Mouse (Mus musculus) limb, embryonic 15.5 days (tissue): ENCODE measurements around the gene Lrrc55. TPM values are rescaled to one million over a fixed set of nuclear protein-coding genes. Genes with fewer than 3 reads are reported as not detected.

Source experiments
- ATAC-seq: fragments of 200-750 bp; cut with Nextera tagmentation; 2 replicates; pipeline ENCODE4 v1.8.0; 2017; ENCODE audit warnings: low read depth, moderate TSS enrichment; ENCODE audit not compliant: insufficient number of reproducible peaks, low FRiP score, low TSS enrichment
- H3K27ac ChIP-seq: fragments of 300-500 bp; sonication (generic); 2 replicates; pipeline ENCODE4 v1.5.1; 2015; ENCODE audit warnings: moderate library complexity, mild to moderate bottlenecking, inconsistent platforms
- H3K27me3 ChIP-seq: fragments of 300-500 bp; sonication (generic); 2 replicates; pipeline ENCODE4 v1.6.1; 2015; ENCODE audit warnings: inconsistent platforms
- H3K36me3 ChIP-seq: fragments of 300-500 bp; sonication (generic); 2 replicates; pipeline ENCODE4 v1.6.1; 2015; ENCODE audit warnings: inconsistent platforms
- H3K4me1 ChIP-seq: fragments of 300-500 bp; sonication (generic); 2 replicates; pipeline ENCODE4 v1.6.1; 2015; ENCODE audit warnings: inconsistent platforms
- H3K4me2 ChIP-seq: fragments of 300-500 bp; sonication (generic); 2 replicates; pipeline ENCODE4 v1.6.1; 2015; ENCODE audit warnings: mild to moderate bottlenecking, inconsistent platforms
- H3K4me3 ChIP-seq: fragments of 300-500 bp; sonication (generic); 2 replicates; pipeline ENCODE4 v1.5.1; 2015; ENCODE audit warnings: mild to moderate bottlenecking, inconsistent platforms
- H3K9ac ChIP-seq: fragments of 300-500 bp; sonication (generic); 2 replicates; pipeline ENCODE4 v1.6.1; 2015; ENCODE audit warnings: inconsistent platforms
- H3K9me3 ChIP-seq: fragments of 300-500 bp; sonication (generic); 2 replicates; pipeline ENCODE4 v1.6.1; 2016; ENCODE audit warnings: inconsistent platforms
- WGBS: fragments of 180-500 bp; shearing (Covaris S2); methylation state at CpG from one replicate; pipeline ENCODE4 v1.1.7; 2015; 5-methylcytosine and 5-hydroxymethylcytosine counted together
- polyA plus RNA-seq: library from polyadenylated mRNA; unstranded; fragments of >200 nt; fragmentation: Nextera tagmentation; extraction: Ambion mirVana; gene quantifications from 2 replicates; pipeline ENCODE4 v1.2.1, GENCODE M21; 2015

Lrrc55 gene
- polyA plus RNA-seq, 1 experiment from 2014 or later, result 0.74 TPM

DNA sequence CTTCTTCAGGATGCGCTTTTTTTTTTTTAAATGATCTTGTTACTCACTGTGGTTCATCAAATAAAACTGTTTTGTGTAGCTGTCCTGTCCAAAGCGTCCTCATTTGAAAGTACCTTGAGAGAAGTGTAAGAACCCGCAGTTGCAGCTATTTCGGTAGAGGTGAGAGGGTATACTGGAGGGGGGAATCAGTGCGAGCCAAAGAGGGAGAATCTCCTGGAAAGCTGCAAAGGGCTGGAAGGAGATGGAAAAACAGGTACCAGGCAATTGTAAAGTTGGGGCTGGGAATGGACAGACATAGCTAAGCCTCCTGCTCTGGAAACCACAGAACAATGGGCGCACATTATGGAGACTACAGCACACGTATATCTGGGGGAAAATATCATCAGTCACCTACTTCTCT, 57.2 kb downstream of the Lrrc55 start:
- Histone ChIP-seq H3K4me3 (no peak overlapping the region), H3K9me3 (no peaks in the 10 kb centered on the region), H3K4me2 (no peak overlapping the region), H3K9ac (no peak overlapping the region), H3K27ac (no peak overlapping the region), H3K4me1 (no peaks in the 10 kb centered on the region), H3K27me3 (0 out of 2 replicates have a peak, but pooled peaks cover 8% of the 10 kb centered on the region), H3K36me3 (no peaks in the 10 kb centered on the region)
- 69% methylated on average over 7 of the region's 7 CpGs for WGBS
- ATAC-seq, result no peak

DNA sequence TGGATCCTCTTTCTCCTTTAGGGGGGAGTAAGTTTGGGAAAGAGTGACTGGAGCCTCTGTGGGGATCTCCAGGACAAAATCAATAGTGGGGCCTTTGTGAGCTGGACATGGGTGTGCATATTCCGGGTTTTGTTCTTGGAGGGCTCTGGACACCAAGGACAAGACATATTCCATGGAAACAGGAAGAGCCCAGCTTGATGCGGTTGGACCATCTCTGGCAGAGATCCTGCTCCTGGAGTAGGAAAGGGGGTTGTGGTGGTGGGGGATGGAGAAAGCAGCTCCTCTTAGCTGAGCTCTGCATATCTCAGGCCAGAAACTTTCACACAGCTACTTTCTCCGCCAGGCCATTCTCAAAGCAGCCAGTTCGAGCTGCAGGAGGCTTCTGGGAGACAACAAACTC, 57.6 kb downstream of the Lrrc55 start:
- H3K27ac ChIP-seq, result no peak overlapping the region
- H3K4me2 ChIP-seq, result no peak overlapping the region
- ATAC-seq, result no peak
- no peak overlapping the region for H3K9ac ChIP-seq
- no peaks in the 10 kb centered on the region for H3K4me1 ChIP-seq
- 60% methylated on average over 4 of the region's 4 CpGs for WGBS
- 0 out of 2 replicates have a peak, but pooled peaks cover 8% of the 10 kb centered on the region for H3K27me3 ChIP-seq
- no peaks in the 10 kb centered on the region for H3K36me3 ChIP-seq
- no peaks in the 10 kb centered on the region for H3K9me3 ChIP-seq
- H3K4me3 ChIP-seq, result peak overlapping the region; percentile 8; the same call in 1 of the 2 replicates

DNA sequence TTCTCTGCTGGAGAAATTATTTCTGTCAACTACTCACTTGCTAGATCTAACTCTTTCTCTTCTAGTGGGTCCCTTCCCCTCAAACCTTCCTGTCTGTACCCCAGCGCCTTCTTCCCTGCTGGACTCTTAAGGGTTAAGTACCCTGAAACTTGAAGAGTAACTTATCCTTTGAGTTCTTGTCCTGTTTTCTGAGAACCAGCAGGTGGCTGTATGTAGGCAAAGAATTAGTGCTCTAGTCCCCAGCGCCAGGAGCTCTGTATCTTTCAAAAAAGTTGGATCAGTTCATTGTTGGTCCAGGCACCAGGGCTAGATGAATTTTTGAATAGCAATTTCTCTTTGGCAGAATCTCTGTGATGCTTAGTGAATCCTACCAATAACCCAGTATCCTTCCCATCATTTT, 58.9 kb downstream of the Lrrc55 start:
- H3K4me3 ChIP-seq, result peak overlapping the region; percentile 8; the same call in 1 of the 2 replicates
- H3K27ac ChIP-seq, result no peak overlapping the region
- ATAC-seq, result no peak
- no peak overlapping the region for H3K9ac ChIP-seq
- H3K4me1 ChIP-seq, result no peaks in the 10 kb centered on the region
- H3K4me2 ChIP-seq, result no peak overlapping the region
- WGBS, result 24% methylated on average over 2 of the region's 2 CpGs
- H3K36me3 ChIP-seq, result no peaks in the 10 kb centered on the region
- no peaks in the 10 kb centered on the region for H3K9me3 ChIP-seq
- H3K27me3 ChIP-seq, result 0 out of 2 replicates have a peak, but pooled peaks cover 8% of the 10 kb centered on the region

DNA sequence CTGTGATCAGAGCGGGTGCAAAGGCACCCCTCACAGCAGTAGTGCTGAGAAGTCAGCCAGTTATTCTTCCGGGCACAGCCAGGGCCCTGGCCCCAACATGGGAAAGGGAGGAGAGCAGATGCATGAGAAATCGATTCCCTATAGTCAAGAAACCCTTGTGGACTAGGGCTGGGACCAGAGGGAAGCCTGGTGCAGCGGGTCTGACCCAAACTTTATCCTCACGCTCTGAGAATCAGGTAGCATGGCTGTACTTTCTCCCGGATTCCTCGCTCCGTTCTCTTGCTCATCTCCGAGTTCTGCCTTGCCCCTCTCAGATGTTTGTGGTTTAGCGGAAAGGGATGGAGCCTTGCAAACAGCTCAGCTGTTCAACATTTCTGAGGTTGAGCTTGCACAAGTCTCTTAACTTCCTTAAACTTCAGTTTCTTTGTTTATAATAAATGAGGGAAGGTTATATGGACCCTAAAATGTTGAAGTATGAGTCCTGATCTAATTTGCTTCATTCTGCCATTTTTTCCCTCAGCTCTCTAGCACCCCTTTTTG, 59.3 kb downstream of the Lrrc55 start:
- Histone ChIP-seq H3K4me2 (no peak overlapping the region), H3K4me3 (peak overlapping the region; percentile 13), H3K27me3 (0 out of 2 replicates have a peak, but pooled peaks cover 8% of the 10 kb centered on the region), H3K9ac (no peak overlapping the region), H3K27ac (no peak overlapping the region), H3K36me3 (no peaks in the 10 kb centered on the region), H3K9me3 (no peaks in the 10 kb centered on the region), H3K4me1 (no peaks in the 10 kb centered on the region)
- WGBS, result 44% methylated on average over 10 of the region's 10 CpGs
- ATAC-seq, result no peak

DNA sequence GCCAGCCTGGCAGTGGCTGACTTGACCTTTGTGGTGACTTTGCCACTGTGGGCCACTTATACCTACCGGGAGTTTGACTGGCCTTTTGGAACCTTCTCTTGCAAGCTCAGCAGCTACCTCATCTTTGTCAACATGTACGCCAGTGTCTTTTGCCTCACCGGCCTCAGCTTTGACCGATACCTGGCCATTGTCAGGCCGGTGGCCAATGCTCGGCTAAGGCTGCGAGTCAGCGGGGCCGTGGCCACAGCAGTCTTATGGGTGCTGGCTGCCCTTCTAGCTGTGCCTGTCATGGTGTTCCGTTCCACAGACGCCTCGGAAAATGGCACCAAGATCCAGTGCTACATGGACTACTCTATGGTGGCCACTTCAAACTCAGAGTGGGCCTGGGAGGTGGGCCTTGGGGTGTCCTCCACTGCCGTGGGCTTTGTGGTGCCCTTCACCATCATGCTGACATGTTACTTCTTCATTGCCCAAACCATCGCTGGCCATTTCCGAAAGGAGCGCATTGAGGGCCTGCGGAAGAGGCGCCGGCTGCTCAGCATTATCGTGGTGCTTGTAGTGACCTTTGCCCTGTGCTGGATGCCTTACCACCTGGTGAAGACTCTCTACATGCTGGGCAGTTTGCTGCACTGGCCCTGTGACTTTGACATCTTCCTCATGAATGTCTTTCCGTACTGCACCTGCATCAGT, 60.0 kb downstream of the Lrrc55 start:
- Histone ChIP-seq H3K27ac (no peak overlapping the region), H3K4me1 (no peaks in the 10 kb centered on the region), H3K36me3 (no peaks in the 10 kb centered on the region)

DNA sequence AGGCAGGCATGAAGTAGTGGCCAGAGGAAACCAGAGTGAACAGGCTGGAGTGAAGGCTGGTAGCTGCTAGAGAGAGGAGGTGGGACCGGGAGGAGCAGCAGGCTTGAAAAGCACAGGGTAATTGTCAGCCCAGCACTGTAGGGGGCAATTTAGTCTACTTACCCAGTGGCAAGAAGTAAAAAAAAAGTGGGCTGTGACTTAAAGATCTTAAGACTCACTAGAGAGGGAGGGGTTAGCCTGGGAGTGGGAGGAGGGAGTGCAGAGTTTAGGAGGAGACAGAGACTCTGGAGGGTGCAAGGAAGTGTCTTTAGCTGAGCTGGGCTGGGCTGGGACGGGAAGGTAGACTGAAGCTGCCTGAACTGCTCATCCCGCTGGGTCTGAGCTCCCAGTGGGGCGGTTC, 60.9 kb downstream of the Lrrc55 start, which contains the start of gene Aplnr:
Gene Aplnr, plus strand, starts transcription at position 137 of the 400 bp plus-strand sequence.
- 0 out of 2 replicates have a peak, but pooled peaks have one; percentile 27 for ATAC-seq
- Histone ChIP-seq H3K36me3 (no peaks in the 10 kb centered on the region), H3K4me2 (no peak within 1 kb of the TSS), H3K9me3 (no peaks in the 10 kb centered on the region), H3K4me1 (no peaks in the 10 kb centered on the region), H3K4me3 (peak within 1 kb of the TSS; percentile 13; the same call in 1 of the 2 replicates), H3K9ac (no peak within 1 kb of the TSS), H3K27me3 (0 out of 2 replicates have a peak, but pooled peaks cover 8% of the 10 kb centered on the region), H3K27ac (no peak within 1 kb of the TSS)
- WGBS, result 7% methylated on average over 4 of the region's 4 CpGs

More for the DNA sequence above, 60.0 kb downstream of the Lrrc55 start:
- H3K9me3 ChIP-seq, result no peaks in the 10 kb centered on the region
- no peak overlapping the region for H3K4me2 ChIP-seq
- 0 out of 2 replicates have a peak, but pooled peaks cover 8% of the 10 kb centered on the region for H3K27me3 ChIP-seq
- ATAC-seq, result no peak
- WGBS, result 76% methylated on average over 21 of the region's 21 CpGs
- peak overlapping the region; percentile 13; the same call in 1 of the 2 replicates for H3K4me3 ChIP-seq
- H3K9ac ChIP-seq, result no peak overlapping the region

DNA sequence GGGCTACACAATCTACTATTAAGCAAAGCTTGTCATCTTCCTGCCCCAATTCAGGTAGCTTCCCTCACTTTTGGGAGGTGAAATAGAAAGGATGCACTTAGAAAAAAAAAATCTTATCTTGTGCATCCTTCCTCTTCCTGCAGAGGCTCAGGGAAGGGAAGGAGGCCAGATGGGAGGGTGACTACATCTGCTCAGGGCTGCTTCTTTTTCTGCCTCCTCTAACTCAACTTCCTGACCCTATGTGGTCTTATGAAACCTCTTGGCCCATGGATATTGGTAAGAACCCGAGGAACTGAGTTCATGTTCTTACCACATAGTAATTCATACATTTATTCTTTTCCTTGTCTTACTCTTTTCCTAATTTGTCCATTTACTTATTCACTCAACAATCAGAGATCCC, 61.9 kb downstream of the Lrrc55 start:
- no peaks in the 10 kb centered on the region for H3K9me3 ChIP-seq
- H3K4me3 ChIP-seq, result no peak overlapping the region
- no peak overlapping the region for H3K4me2 ChIP-seq
- H3K36me3 ChIP-seq, result no peaks in the 10 kb centered on the region
- WGBS, result 36% methylated on average over 1 of the region's 1 CpGs
- H3K27ac ChIP-seq, result no peak overlapping the region
- ATAC-seq, result no peak
- no peak overlapping the region for H3K9ac ChIP-seq
- H3K4me1 ChIP-seq, result no peaks in the 10 kb centered on the region
- 0 out of 2 replicates have a peak, but pooled peaks cover 8% of the 10 kb centered on the region for H3K27me3 ChIP-seq

DNA sequence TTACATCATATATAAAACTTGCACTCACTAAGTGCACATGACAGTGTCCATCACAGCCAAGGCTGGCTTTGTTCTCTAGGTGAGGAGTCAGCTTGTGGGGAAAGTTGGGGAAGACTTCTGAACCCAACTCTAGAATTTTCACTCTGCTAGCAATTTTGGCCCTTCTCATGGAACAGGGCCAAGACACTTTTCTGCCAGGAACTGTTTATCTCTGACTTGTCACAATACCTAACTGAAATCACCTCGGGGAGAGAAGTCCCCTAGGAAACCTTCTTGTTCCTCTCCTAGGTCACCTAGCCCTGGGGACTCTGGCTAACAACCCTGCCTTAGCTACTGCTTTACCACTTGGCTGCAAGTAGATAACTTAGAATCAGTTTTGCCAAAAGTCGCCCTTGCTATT, 64.8 kb downstream of the Lrrc55 start:
- Histone ChIP-seq H3K9ac (no peak overlapping the region), H3K27ac (no peak overlapping the region)
- WGBS, result 39% methylated on average over 2 of the region's 2 CpGs

DNA sequence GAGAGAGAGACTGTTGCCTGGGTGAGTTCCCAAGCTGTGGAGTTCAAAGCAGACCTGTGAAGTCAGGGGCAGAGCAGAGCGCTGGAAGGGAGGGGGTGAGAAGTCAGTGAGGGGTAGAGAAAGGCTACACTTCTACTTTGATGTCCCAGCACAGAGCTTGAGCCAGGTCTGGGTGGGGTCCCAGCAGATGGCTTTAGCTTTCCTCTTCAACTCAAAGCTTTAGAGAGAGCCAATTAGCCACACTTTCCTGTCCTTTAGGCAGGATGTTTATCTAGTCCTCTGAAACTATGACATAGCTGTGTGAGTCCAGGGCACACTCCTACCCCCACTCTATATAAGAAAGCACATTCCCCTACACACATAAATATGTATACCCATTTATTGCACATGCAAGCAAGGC, 65.3 kb downstream of the Lrrc55 start:
- Histone ChIP-seq H3K36me3 (no peaks in the 10 kb centered on the region), H3K9me3 (no peaks in the 10 kb centered on the region), H3K4me3 (no peak overlapping the region), H3K4me2 (no peak overlapping the region), H3K27me3 (0 out of 2 replicates have a peak, but pooled peaks cover 1% of the 10 kb centered on the region), H3K4me1 (no peaks in the 10 kb centered on the region), H3K9ac (no peak overlapping the region), H3K27ac (no peak overlapping the region)
- ATAC-seq, result peak; percentile 56; the same call in 1 of the 2 replicates
- 0% methylated on average over 1 of the region's 1 CpGs for WGBS

More for the DNA sequence above, 64.8 kb downstream of the Lrrc55 start:
- Histone ChIP-seq H3K4me2 (no peak overlapping the region), H3K9me3 (no peaks in the 10 kb centered on the region), H3K36me3 (no peaks in the 10 kb centered on the region), H3K4me3 (no peak overlapping the region), H3K4me1 (no peaks in the 10 kb centered on the region), H3K27me3 (0 out of 2 replicates have a peak, but pooled peaks cover 6% of the 10 kb centered on the region)
- no peak for ATAC-seq

DNA sequence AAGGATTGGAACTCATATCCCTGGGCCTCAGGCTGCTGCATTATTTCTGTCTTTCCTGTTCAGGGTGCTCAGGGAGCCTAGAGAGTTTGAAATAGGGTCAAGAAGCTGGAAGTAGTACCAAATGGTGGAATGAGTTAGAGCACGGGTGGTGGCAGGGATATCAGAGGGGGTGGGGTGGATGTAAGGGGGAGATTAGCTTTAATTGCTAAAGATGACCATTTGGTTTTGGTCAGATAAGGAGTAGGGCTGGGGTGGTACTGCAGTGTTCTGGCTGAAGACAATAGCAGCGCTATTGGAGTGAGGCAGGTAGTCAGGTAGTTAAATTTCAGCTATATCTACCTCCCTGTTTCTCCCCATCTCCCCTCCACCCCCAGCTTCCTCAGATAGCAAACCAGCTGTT, 65.8 kb downstream of the Lrrc55 start:
- ATAC-seq, result no peak
- Histone ChIP-seq H3K36me3 (no peaks in the 10 kb centered on the region), H3K27ac (no peak overlapping the region), H3K9ac (no peak overlapping the region), H3K27me3 (no peaks in the 10 kb centered on the region), H3K9me3 (no peaks in the 10 kb centered on the region), H3K4me2 (no peak overlapping the region), H3K4me1 (no peaks in the 10 kb centered on the region), H3K4me3 (no peak overlapping the region)
- WGBS, result 25% methylated on average over 2 of the region's 2 CpGs

DNA sequence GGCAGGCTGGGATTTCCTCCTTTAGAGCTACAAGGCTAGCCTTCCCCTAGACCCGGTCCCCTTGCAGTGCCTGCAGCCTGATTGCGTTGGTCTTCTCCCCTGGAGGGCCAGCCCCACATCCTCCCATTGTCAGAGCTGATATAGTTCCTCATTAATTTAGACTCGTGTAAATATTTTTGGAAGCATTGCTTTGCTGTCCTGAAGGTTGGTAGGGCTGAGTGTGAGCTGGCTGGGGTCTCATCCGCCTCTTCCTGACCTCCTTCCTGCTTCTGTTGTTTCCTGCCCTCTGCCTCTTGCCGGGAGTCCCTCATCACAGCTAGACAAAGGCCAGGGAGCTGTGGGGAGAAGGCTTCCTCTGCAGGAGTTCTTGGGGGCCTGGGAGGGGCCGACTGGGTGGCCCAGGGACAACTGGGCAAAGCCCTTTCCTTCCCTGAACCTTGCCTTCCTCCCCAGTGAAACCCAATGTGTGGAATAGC, 67.5 kb downstream of the Lrrc55 start:
- Histone ChIP-seq H3K4me2 (no peak overlapping the region), H3K36me3 (no peaks in the 10 kb centered on the region), H3K9me3 (no peaks in the 10 kb centered on the region), H3K9ac (no peak overlapping the region), H3K27me3 (no peaks in the 10 kb centered on the region), H3K4me1 (no peaks in the 10 kb centered on the region), H3K4me3 (no peak overlapping the region), H3K27ac (no peak overlapping the region)
- ATAC-seq, result 0 out of 2 replicates have a peak, but pooled peaks have one; percentile 48
- WGBS, result 57% methylated on average over 6 of the region's 6 CpGs
